Mouse (Mus musculus): ENCODE data around the gene Rab3il1. TPM values are rescaled to one million over a fixed set of nuclear protein-coding genes. Genes with fewer than 3 reads are reported as not detected.
A peak's percentile ranks its signal among the peaks of the same experiment; 100 is the strongest.

The Rab3il1 gene
- total and polyA plus RNA-seq, 3 experiments, result 0.04 TPM; not detected in 2

- no peak for DNase-seq (ENCODE audit: extremely low read depth)
- in situ Hi-C loops (cut with MboI; ENCODE audit: low pct_ligation_motif_present, low pct_unique_long_range_greater_than_20kb, low sequenced_read_pairs) (loop anchor here (5.0 kb wide), 1 partner anchor 53 kb away; no protein-coding TSS in a partner anchor), dilution Hi-C loops (cut with MboI; ENCODE audit: extremely low pct_ligation_motif_present, extremely low pct_unique_long_range_greater_than_20kb, low sequenced_read_pairs) (no loop called here)
- Histone ChIP-seq H3K27me3 (replicated peaks) (no peaks in the 10 kb centered on the region), H3K27ac (ENCODE audit: insufficient read depth, low read depth) (no peak within 1 kb of the TSS), H3K36me3 (replicated peaks in 1 of 2; ENCODE audit: control insufficient read depth in 1 of 2, insufficient read depth in 1 of 2, low read length in 1 of 2) (peaks cover 14 to 22% of the 10 kb centered on the region in 2 experiments), H3K9me3 (replicated peaks; ENCODE audit: low read length) (no peaks in the 10 kb centered on the region), H3K4me1 (ENCODE audit: control insufficient read depth in 1 of 2, insufficient read depth in 2 of 2) (peaks cover 27 to 63% of the 10 kb centered on the region in 2 experiments), H3K4me3 (replicated peaks in 1 of 3; ENCODE audit: low read depth in 2 of 3, low read length in 2 of 3, poor library complexity in 1 of 3) (no peak within 1 kb of the TSS), H3K4me2 (ENCODE audit: insufficient read depth, low read depth, poor library complexity, severe bottlenecking) (0 out of 2 replicates have a peak within 1 kb of the TSS, but pooled peaks have one; percentile 17), H3K79me2 (replicated peaks; ENCODE audit: control insufficient read depth, extremely low read depth, insufficient read depth, poor library complexity, severe bottlenecking) (peaks cover 18% of the 10 kb centered on the region), H3K9ac (ENCODE audit: insufficient read depth, low read depth) (no peak within 1 kb of the TSS)
- TF ChIP-seq HCFC1 (IDR thresholded peaks at IDR 0.05; ENCODE audit: low read depth, low read length) (no peak), ZNF384 (IDR thresholded peaks at IDR 0.05; ENCODE audit: low read depth, low read length) (no peak), MEF2A (IDR thresholded peaks at IDR 0.05; ENCODE audit: borderline replicate concordance, low read depth, low read length) (no peak), KAT2A (IDR thresholded peaks at IDR 0.05; ENCODE audit: insufficient replicate concordance, low read length) (no peak), RCOR1 (conservative IDR thresholded peaks at IDR 0.05; ENCODE audit: low read depth, low read length) (no peak), POLR2AphosphoS2 (IDR thresholded peaks at IDR 0.05; ENCODE audit: low read depth, low read length) (no peak), MAZ (IDR thresholded peaks at IDR 0.05; ENCODE audit: low read depth, low read length) (no peak), E2F4 (IDR thresholded peaks at IDR 0.05; ENCODE audit: insufficient replicate concordance, low read depth, low read length) (no peak), IRF4 (IDR thresholded peaks at IDR 0.05; ENCODE audit: low read depth, low read length) (no peak), ETS1 (conservative IDR thresholded peaks at IDR 0.05; ENCODE audit: low read depth, low read length) (no peak), MAX (IDR thresholded peaks at IDR 0.05; ENCODE audit: low read length) (no peak), TBP (conservative IDR thresholded peaks at IDR 0.05; ENCODE audit: low read depth, low read length) (no peak), POLR2A (IDR thresholded peaks at IDR 0.05; ENCODE audit: low read depth, low read length) (no peak), TCF12 (IDR thresholded peaks at IDR 0.05; ENCODE audit: low read depth, low read length) (no peak), JUND (conservative IDR thresholded peaks at IDR 0.05; ENCODE audit: low read depth, low read length) (no peak), GABPA (IDR thresholded peaks at IDR 0.05; ENCODE audit: insufficient replicate concordance, low read depth, low read length) (no peak)
Measured at GRCm38 (mm10) chr19:9980258-9980657, 21.2 kb upstream of the Rab3il1 start, which contains the start of gene Fth1. Gene Fth1, plus strand, starts transcription at chr19:9980598.

GRCm38 (mm10) chr19:9981621-9982020 lies 19.8 kb upstream of the Rab3il1 start:
- Histone ChIP-seq H3K9me3 (replicated peaks; ENCODE audit: low read length) (no peaks in the 10 kb centered on the region), H3K4me1 (ENCODE audit: control insufficient read depth in 1 of 2, insufficient read depth in 2 of 2) (peaks cover 26 to 60% of the 10 kb centered on the region in 2 experiments), H3K4me3 (replicated peaks in 1 of 3; ENCODE audit: low read depth in 2 of 3, low read length in 2 of 3, poor library complexity in 1 of 3) (peak overlapping the region in 2 of 3 experiments; percentile 51 to 93), H3K36me3 (replicated peaks in 1 of 2; ENCODE audit: control insufficient read depth in 1 of 2, insufficient read depth in 1 of 2, low read length in 1 of 2) (peaks cover 23 to 33% of the 10 kb centered on the region in 2 experiments), H3K27ac (ENCODE audit: insufficient read depth, low read depth) (no peak overlapping the region), H3K27me3 (replicated peaks) (no peaks in the 10 kb centered on the region), H3K9ac (ENCODE audit: insufficient read depth, low read depth) (peak overlapping the region; percentile 73), H3K79me2 (replicated peaks; ENCODE audit: control insufficient read depth, extremely low read depth, insufficient read depth, poor library complexity, severe bottlenecking) (peaks cover 18% of the 10 kb centered on the region), H3K4me2 (ENCODE audit: insufficient read depth, low read depth, poor library complexity, severe bottlenecking) (peak overlapping the region; percentile 63)
- in situ Hi-C loops (cut with MboI; ENCODE audit: low pct_ligation_motif_present, low pct_unique_long_range_greater_than_20kb, low sequenced_read_pairs), result loop anchor here (5.0 kb wide), 1 partner anchor 54 kb away; no protein-coding TSS in a partner anchor
- dilution Hi-C loops (cut with MboI; ENCODE audit: extremely low pct_ligation_motif_present, extremely low pct_unique_long_range_greater_than_20kb, low sequenced_read_pairs), result no loop called here
- DNase-seq (ENCODE audit: extremely low read depth), result no peak
- TF ChIP-seq TCF12 (IDR thresholded peaks at IDR 0.05; ENCODE audit: low read depth, low read length) (no peak), CHD2 (IDR thresholded peaks at IDR 0.05; ENCODE audit: low read length) (no peak), JUN (IDR thresholded peaks at IDR 0.05; ENCODE audit: insufficient read depth, low read depth, low read length) (no peak), POLR2A (IDR thresholded peaks at IDR 0.05; ENCODE audit: low read depth, low read length) (no peak), BHLHE40 (IDR thresholded peaks at IDR 0.05; ENCODE audit: low read depth, low read length) (no peak), IRF4 (IDR thresholded peaks at IDR 0.05; ENCODE audit: low read depth, low read length) (no peak), MEF2A (IDR thresholded peaks at IDR 0.05; ENCODE audit: borderline replicate concordance, low read depth, low read length) (no peak), ZNF384 (IDR thresholded peaks at IDR 0.05; ENCODE audit: low read depth, low read length) (no peak), ZC3H11A (IDR thresholded peaks at IDR 0.05; ENCODE audit: low read depth, low read length) (no peak), MAX (IDR thresholded peaks at IDR 0.05; ENCODE audit: low read length) (no peak), RCOR1 (conservative IDR thresholded peaks at IDR 0.05; ENCODE audit: low read depth, low read length) (no peak), SIN3A (IDR thresholded peaks at IDR 0.05; ENCODE audit: low read length) (no peak), SMC3 (IDR thresholded peaks at IDR 0.05; ENCODE audit: low read depth, low read length) (no peak), KAT2A (IDR thresholded peaks at IDR 0.05; ENCODE audit: insufficient replicate concordance, low read length) (no peak), MYC (IDR thresholded peaks at IDR 0.05; ENCODE audit: low read depth, low read length) (no peak), ZMIZ1 (IDR thresholded peaks at IDR 0.05; ENCODE audit: low read depth, low read length) (no peak), POLR2AphosphoS2 (IDR thresholded peaks at IDR 0.05; ENCODE audit: low read depth, low read length) (no peak), CHD1 (IDR thresholded peaks at IDR 0.05; ENCODE audit: low read depth, low read length) (no peak), NRF1 (IDR thresholded peaks at IDR 0.05; ENCODE audit: low read depth, low read length) (no peak), ETS1 (conservative IDR thresholded peaks at IDR 0.05; ENCODE audit: low read depth, low read length) (no peak)
